Mouse (Mus musculus) embryonic stem cell, embryonic (primary cell): ENCODE results near the gene BC052040.

Experiments
- CTCF ChIA-PET, 4 experiments: fragments of 300-600 bp in 2 of 4; fragments of 350-600 bp in 2 of 4; sonication (Branson Sonifier 250); formaldehyde crosslinking; loops; one replicate each; lab custom pipeline; 2022; ENCODE audit warnings: inconsistent platforms in 2 of 4; lab: Charles Lee
- POLR2A ChIA-PET, 4 experiments: fragments of 300-600 bp in 2 of 4; fragments of 350-600 bp in 2 of 4; sonication (Branson Sonifier 250); formaldehyde crosslinking; loops; one replicate each; lab custom pipeline; 2022; ENCODE audit warnings: antibody characterized with exemption in 4 of 4, inconsistent platforms in 1 of 4; lab: Charles Lee

The BC052040 gene

DNA sequence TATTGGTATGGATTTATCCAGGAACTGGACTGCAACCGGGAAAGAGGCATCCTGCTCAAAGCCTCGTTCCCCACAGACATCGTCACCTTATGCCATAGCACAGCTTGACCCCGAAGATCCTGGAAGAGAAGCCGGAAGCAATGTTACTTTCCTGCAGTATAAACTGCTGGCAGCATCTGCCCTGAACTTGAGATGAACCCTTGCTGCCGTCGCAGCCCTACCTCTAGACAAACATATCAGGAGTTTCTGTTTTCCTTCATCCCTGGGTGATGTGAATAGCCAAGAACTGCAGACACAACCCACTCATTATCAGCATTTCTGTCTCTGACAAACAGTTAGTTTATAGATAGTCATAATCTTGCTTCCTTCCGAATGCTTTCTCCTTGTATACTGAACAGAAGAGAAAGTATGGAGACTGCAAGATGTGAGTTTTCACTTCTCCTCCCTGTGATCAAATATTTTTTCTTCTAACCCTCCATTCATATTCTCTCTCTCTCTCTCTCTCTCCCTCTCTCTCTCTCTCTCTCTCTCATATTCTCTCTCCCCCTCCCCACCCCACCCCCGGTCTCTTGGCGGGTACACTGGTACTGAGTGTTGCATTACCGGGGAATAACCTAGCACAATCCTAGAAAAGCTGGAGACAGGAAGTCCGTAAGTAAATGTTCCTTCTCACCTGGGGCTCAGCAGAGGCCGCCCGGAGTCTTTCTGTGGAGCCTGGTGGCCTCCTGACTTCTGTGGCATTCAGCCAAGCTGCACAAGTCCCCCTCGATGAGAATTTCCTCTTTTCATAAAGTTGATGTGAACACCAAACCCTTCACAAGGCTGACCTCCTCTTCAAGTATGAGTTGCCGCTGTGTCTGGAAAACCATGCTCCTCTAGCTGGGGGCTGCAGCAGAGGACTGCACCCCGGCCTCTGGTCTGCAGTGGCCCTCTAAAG lies 195.7 kb downstream of the BC052040 start:
- POLR2A ChIA-PET = interaction anchor here in 1 of 4 experiments (0.5 to 0.6 kb wide), 3 partner anchors 60 to 121 kb away, joined by 3 to 4 read pairs (median 3); no protein-coding TSS in a partner anchor

DNA sequence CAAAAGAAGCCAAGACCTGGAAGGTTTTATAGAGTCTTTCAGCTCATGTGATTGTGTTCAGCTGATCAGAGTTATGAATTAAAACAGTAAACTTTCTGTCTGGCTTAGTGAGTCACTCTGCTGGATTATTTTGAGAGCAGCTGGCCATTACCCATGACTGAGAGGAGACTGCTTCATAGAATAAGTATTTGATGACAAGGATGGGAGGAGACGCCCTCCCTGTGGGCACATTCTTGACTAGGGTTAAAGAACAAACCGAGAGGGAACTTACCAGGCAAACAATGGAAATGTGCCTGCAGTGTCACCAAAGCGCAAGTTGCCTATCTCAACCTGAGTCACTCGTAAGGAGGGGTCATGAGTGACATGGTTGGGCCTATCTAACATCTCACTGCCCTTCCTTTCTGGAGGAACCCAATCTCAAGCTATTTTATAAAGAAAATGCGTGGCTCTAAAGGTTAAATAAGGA lies 199.1 kb downstream of the BC052040 start:
- CTCF ChIA-PET = no interaction called here
- POLR2A ChIA-PET = no interaction called here

More for the DNA sequence above, 195.7 kb downstream of the BC052040 start:
- CTCF ChIA-PET = no interaction called here

DNA sequence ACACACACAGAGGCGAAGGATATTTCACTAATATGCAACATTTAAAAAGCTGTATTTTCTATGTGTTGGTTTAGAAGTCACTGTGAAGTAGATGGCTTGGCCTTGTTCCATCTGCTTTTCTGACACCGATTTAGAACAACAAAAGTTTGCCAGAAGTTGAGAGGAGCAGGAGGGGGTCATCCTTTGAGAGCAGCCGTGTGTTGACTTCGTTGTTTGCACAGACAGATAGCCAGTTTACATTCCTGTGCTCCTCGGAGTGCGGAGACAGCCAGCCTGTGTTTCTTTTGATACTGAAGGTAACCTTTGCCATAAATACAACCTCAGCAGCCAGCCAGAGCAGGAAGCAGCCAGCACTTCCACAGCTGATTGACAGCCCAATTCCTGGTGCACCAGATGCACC lies 204.2 kb downstream of the BC052040 start:
- CTCF ChIA-PET = no interaction called here
- POLR2A ChIA-PET = interaction anchor here in 1 of 4 experiments (1.1 kb wide), 1 partner anchor 12 kb away, joined by 3 read pairs; no protein-coding TSS in a partner anchor

DNA sequence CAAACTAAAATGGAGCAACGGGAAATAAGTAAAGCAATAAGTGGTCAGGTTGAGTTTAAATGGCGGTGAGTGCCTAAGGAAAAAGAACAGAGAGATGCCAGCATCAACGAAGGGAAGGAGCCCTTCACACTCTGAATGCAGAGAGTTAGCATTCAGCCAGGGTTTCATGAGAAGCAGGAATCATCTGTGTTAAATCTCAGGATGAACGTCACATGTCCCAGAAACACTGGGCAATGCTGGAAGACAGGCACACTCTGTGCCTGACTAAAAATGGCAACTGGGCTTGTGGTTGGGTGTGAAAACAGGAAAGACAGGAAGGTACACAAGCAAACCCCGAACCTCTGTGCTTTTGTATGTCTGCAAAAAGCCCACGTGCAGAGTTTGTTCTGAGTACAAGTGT lies 217.3 kb downstream of the BC052040 start:
- POLR2A ChIA-PET = no interaction called here
- CTCF ChIA-PET = no interaction called here

DNA sequence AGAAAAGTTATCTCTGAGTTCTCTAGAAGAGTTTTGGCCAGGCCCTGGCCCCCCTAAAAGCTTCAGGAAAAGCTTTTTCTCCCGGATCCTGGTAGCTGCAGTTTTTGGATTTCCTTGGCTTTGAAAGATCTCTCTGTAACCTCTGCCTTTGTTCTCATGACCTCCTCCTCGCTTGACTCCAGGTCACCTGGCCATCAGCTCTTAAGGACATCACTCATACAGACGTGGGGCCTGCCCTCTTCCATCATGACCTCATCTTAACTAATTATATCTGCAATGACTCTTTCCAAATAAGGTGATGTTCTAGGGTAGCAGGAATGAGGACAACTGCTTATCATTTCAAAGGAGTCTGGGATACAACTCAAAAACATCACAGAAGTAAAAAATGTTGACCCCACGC lies 226.9 kb downstream of the BC052040 start:
- POLR2A ChIA-PET = no interaction called here
- CTCF ChIA-PET = no interaction called here

DNA sequence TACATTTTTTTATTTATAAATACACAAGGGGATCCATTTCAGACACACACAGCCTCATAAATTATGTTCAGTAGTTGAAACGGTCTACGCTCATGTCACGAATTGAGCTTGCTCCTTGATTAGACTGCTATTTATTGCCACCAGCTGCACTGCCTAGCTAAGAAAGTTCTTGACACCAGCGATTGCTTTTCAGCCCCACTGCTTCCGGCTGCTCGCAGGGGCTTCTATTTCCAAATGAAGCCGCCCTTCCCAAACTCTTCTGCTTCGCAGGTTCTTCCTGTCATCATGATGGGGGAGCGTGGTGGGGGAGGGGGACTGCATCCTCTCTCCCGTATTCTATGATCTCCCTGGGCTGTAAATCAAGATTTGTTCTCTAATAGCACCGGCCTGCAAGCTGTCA lies 231.8 kb downstream of the BC052040 start:
- POLR2A ChIA-PET = no interaction called here

DNA sequence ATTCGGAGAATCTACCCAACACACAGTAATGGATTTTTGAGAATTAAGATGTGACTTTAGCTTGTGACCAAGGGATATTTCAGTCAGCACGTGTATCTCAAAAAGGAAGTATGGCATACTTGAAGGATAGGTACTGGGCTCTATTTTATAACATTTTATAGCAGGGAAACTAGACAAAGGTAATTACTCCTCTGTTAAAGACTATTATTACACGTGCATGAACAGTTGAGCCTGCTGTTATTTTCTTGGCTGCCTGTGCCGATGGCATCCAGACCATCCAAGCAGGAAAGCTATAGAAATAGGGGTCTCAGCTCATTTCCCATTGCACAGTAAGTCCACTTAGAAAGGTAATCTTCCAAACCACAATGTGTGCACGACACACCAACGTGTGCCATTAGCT lies 232.2 kb downstream of the BC052040 start:
- CTCF ChIA-PET = no interaction called here
- POLR2A ChIA-PET = no interaction called here

More for the DNA sequence above, 231.8 kb downstream of the BC052040 start:
- CTCF ChIA-PET = no interaction called here

DNA sequence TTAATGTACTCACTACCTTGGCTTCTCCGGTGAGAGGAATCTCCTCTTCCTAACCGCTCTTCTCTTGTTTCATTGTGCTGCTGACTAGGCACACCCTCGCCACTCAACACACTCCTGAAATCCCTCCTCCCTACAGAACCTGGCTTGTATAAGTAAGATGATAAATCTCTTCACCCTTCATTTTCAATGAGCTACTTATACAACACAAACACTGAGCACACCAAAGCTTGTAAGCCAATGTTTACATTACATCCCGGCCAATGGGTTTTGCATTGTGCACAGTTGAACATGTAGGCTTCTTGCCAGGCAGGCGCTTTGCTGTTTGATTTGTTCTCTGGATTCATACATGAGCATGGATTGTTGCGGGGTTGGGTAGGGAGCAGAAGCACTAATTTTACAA lies 236.4 kb downstream of the BC052040 start:
- CTCF ChIA-PET = no interaction called here
- POLR2A ChIA-PET = no interaction called here

DNA sequence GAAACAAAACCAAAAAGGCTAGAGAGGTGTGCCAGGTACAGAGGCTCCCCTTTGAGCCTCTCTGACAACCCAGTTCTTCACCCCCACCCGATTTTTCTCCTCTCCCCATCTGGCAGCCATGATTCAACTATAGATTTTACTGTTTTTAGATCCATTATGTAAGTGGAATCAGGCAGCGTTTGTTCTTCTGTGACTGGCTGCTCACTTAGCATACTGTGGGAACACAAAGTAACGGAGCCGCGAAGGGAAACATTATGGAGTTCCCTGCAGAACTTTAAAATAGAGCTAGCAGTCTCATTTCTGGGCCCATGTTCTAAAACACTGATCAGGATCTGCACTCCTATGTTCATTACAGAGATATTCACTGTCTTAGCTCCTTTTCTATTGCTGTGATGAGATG lies 240.8 kb downstream of the BC052040 start:
- ChIA-PET POLR2A (interaction anchor here in 1 of 4 experiments (0.5 to 0.6 kb wide), 2 partner anchors 243 to 370 kb away, joined by 3 read pairs; partner anchors contain the start of gene Meis2), CTCF (interaction anchor here in 2 of 4 experiments (0.6 kb wide), 2 partner anchors 500 to 742 kb away, joined by 3 to 4 read pairs; no protein-coding TSS in a partner anchor)
